Mouse (Mus musculus) B cell, adult 62 days (primary cell): Measurements from ENCODE around the gene Gm3893. TPM values are rescaled to one million over a fixed set of nuclear protein-coding genes. Genes with fewer than 3 reads are reported as not detected.

Experiments used
- total RNA-seq: library from RNA; stranded (reverse); gene quantifications from 4 replicates; pipeline ENCODE4 v1.2.4, GENCODE M21; 2023

Gene Gm3893
- not detected in 4 replicates for total RNA-seq

DNA sequence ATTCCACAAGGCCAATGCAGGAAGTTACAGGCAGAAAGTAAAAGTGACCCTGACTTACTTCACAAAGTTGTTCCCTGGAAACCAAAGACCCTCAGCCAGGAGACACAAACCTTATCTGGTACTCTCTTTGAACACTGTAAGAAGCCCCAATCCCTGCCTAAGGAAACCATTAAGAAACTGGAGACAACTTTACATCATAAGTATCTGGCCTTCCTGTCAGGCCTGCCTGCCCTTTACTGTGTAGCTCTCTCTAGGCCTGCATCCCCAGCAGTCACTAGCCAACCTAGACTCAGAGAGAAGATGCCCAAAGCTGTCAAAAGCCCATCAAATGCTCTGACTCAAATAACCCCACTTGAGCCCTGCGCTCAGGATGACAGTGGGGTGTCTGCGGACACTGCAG, at the start of gene Gm3893:
Gm3893 (plus strand) TSS at position 301 of the 400 bp plus-strand sequence.

DNA sequence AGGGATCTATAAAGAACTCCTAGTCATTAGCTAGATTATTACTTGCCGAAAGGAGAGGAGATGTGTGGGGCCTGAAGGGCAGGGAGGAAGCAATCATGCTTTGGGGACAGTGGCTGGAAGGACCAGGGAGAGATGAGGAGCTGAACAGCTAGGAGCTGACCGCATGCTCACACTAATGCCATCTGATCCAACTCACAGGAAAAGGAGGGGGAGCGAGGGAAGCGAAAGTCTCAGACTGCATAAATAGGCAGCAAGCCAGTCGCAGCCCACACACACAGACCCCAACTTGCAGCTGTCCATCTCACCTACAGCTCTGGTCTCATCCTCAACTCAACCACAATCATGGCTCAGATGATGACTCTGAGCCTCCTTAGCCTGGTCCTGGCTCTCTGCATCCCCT, 23.5 kb downstream of the Gm3893 start, which contains the start of gene Gm13304:
Gm13304 (plus strand) TSS at position 301 of the 400 bp plus-strand sequence.

Other genes with a start within 250 kb of the Gm3893 start
- not detected in 4 replicates for gene Gm21541, start 187.6 kb upstream of the Gm3893 start, total RNA-seq
- 0.86 to 3.6 TPM (median 2.4 TPM) in 4 replicates for gene Gm20878, start 149.6 kb upstream of the Gm3893 start, total RNA-seq
- not detected in 4 replicates for gene Fam205a4, start 125.1 kb upstream of the Gm3893 start, total RNA-seq
- not detected in 4 replicates for gene Gm21093, start 56.5 kb upstream of the Gm3893 start, total RNA-seq
- gene Gm13304, start 23.6 kb downstream of the Gm3893 start, total RNA-seq, result not detected in 4 replicates
- not detected in 4 replicates for gene Gm13306, start 62.2 kb downstream of the Gm3893 start, total RNA-seq
- gene Gm13305, start 77.4 kb downstream of the Gm3893 start, total RNA-seq, result not detected in 4 replicates
- not detected in 4 replicates for gene Gm10600, start 149.4 kb downstream of the Gm3893 start, total RNA-seq
- not detected in 4 replicates for gene Ccl21b, start 164.6 kb downstream of the Gm3893 start, total RNA-seq
- not detected in 4 replicates for gene Gm21953, start 203.1 kb downstream of the Gm3893 start, total RNA-seq
- not detected in 4 replicates for gene Fam205a3, start 227.1 kb downstream of the Gm3893 start, total RNA-seq